Mouse (Mus musculus): Measurements from ENCODE around the gene Casc1. TPM values are rescaled to one million over a fixed set of nuclear protein-coding genes. Genes with fewer than 3 reads are reported as not detected.
"Not testable (repeated sequence)": the region's sequence is repeated elsewhere in the genome, so short reads cannot be mapped to it uniquely, and the experiment has no call there.

The Casc1 gene
- polyA plus RNA-seq, 1 experiment, result not detected

DNA sequence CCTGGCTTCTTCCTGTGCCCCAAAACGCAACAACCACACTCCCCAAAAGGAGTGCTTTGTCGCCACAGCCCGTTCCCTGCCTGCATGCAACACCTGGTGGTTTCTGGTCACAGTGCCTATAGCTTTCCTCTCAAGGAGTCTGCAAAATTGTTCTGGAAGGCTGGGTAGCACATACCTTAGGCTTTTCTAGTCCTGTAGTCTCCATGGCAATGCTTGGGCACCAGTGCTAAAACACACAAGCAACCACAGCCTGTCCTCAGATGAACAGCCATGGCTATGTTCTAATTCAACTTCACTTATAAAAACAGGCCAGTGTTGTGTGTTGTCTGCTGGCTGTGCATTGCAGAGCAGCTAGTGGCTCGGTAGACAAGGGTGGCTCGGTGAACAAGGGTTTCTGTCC is 74.0 kb downstream of the Casc1 start:
- Histone ChIP-seq H3K4me3 (ENCODE audit: insufficient read depth, low read depth, low read length) (no peak overlapping the region), H3K27ac (replicated peaks; ENCODE audit: low read depth, low read length) (no peak overlapping the region), H3K4me1 (ENCODE audit: control insufficient read depth, insufficient read depth, insufficient read length, low read length) (peaks cover 4% of the 10 kb centered on the region; the same call in 1 of the 2 replicates)

DNA sequence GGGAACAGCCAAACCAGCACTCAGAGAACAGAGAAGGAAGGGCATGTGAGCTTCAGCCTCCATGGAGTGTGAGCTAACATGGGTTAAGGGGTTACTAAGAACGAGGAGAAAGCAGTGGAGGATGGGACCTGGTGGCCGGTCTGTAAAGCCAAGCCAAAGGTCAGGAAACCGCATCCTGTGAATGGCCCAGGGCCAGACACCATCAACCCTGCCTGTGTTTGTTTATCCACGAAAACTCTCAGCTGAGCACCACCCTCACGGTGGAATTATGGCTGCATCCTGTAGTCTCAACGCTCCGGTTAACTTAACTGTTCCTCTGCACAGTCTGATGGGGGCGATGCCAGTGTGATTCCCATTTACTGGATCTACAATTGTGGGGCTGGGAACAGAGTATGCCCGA is 75.0 kb downstream of the Casc1 start:
- Histone ChIP-seq H3K4me3 (ENCODE audit: insufficient read depth, low read depth, low read length) (no peak overlapping the region), H3K4me1 (ENCODE audit: control insufficient read depth, insufficient read depth, insufficient read length, low read length) (peaks cover 4% of the 10 kb centered on the region; the same call in 1 of the 2 replicates), H3K27ac (replicated peaks; ENCODE audit: low read depth, low read length) (no peak overlapping the region)

- no peak overlapping the region for H3K27ac ChIP-seq (replicated peaks; ENCODE audit: low read depth, low read length)
- peaks cover 4% of the 10 kb centered on the region; the same call in 1 of the 2 replicates for H3K4me1 ChIP-seq (ENCODE audit: control insufficient read depth, insufficient read depth, insufficient read length, low read length)
- no peak overlapping the region for H3K4me3 ChIP-seq (ENCODE audit: insufficient read depth, low read depth, low read length)
Measured at GRCm38 (mm10) chr6:145135295-145135694, 75.5 kb downstream of the Casc1 start.

DNA sequence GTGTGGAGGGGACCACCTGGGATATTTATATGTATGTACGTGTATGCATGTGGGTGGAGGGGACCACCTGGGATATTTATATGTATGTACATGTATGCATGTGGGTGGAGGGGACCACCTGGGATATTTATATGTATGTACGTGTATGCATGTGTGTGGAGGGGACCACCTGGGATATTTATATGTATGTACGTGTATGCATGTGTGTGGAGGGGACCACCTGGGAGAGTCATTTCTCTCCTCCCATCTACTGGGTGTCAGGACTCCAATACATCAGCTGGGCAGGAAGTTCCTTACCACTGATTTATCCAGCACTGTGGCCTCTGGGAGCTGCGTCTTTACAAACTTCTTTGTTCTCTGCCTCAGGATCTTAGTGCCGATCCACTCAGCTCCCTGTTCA is 77.8 kb downstream of the Casc1 start:
- H3K4me1 ChIP-seq (ENCODE audit: control insufficient read depth, insufficient read depth, insufficient read length, low read length); H3K27ac ChIP-seq (replicated peaks; ENCODE audit: low read depth, low read length); H3K4me3 ChIP-seq (ENCODE audit: insufficient read depth, low read depth, low read length): not testable (repeated sequence)

DNA sequence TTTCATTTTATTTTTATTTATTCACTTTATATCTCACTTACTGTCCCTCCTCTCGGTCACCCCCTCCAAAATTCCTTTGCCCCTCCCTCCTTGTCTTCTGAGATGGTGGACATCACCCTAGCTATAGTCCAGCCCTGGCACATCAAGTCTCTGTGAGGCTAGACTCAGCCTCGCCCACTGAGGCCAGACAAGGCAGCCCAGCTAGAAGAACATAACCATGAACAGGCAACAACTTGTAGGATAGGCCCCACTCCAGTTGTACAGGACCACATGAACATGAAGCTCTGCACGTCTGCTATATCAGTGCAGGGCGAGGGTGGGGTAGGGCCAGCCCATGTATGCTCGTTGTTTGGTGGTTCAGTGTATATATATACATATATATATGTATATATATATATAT is 78.8 kb downstream of the Casc1 start:
- H3K4me1 ChIP-seq (ENCODE audit: control insufficient read depth, insufficient read depth, insufficient read length, low read length), result 0 out of 2 replicates have a peak, but pooled peaks cover 2% of the 10 kb centered on the region
- no peak overlapping the region for H3K4me3 ChIP-seq (ENCODE audit: insufficient read depth, low read depth, low read length)
- H3K27ac ChIP-seq (replicated peaks; ENCODE audit: low read depth, low read length), result no peak overlapping the region

GRCm38 (mm10) chr6:145129563-145129962 is 81.2 kb downstream of the Casc1 start:
- Histone ChIP-seq H3K4me1 (ENCODE audit: control insufficient read depth, insufficient read depth, insufficient read length, low read length) (no peaks in the 10 kb centered on the region), H3K4me3 (ENCODE audit: insufficient read depth, low read depth, low read length) (no peak overlapping the region), H3K27ac (replicated peaks; ENCODE audit: low read depth, low read length) (no peak overlapping the region)

DNA sequence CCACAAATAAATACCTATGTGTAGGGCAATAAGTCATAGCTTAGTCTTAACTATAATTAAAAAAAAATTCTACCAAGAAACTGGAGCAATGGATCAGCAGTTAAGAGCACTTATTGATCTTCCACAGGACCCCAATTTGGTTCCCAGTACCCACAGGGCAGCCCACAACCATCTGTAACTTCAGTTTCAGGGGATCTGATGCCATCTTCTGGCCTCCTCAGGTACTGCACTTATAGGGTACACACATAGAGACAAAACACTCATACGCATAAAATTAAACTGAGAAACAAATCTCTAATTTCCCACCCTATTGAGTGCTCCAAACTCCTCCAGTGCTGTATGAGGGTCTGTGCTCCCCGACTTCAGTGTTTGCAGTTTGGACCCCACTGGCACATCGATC is 83.2 kb downstream of the Casc1 start:
- Histone ChIP-seq H3K27ac (replicated peaks; ENCODE audit: low read depth, low read length) (no peak overlapping the region), H3K4me1 (ENCODE audit: control insufficient read depth, insufficient read depth, insufficient read length, low read length) (no peaks in the 10 kb centered on the region), H3K4me3 (ENCODE audit: insufficient read depth, low read depth, low read length) (no peak overlapping the region)

DNA sequence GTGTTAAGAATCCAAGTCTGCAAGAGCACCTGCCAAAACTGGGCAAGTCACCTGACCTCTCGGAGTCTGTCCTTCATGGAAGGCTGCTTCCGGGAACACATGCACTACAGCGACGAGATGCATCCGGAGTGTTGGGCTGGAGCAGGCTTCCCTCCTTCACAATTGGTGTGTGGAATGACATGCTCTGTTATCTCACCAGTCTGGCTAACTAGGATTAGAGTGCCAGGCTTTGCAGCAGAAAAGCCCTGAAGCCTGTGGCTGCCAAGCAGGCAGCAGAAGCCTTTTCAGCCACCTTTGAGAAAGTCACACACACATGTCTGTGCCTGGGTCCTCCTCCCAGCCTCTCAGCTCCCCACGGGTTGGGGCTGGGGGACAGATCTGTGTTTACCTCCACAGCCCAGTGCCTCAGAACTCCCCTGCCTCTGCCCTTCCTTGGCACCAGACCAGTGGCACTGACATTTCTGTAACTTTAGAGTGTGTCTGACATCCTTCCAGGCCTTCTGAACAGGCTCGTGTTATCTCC is 85.2 kb downstream of the Casc1 start:
- Histone ChIP-seq H3K4me1 (ENCODE audit: control insufficient read depth, insufficient read depth, insufficient read length, low read length) (no peaks in the 10 kb centered on the region), H3K4me3 (ENCODE audit: insufficient read depth, low read depth, low read length) (no peak overlapping the region), H3K27ac (replicated peaks; ENCODE audit: low read depth, low read length) (no peak overlapping the region)

Other genes with a start within 250 kb of the Casc1 start
- gene Bcat1, start 134.8 kb downstream of the Casc1 start, polyA plus RNA-seq (2012; ENCODE audit: insufficient read depth, insufficient read length, missing spikeins), result 0.48 and 0.96 TPM in 2 replicates
- 1.9 and 2.2 TPM in 2 replicates for gene Lrmp, start 95.4 kb downstream of the Casc1 start, polyA plus RNA-seq (2012; ENCODE audit: insufficient read depth, insufficient read length, missing spikeins)
- gene Etfrf1, start 129 bp upstream of the Casc1 start, polyA plus RNA-seq (2012; ENCODE audit: insufficient read depth, insufficient read length, missing spikeins), result 380 and 524 TPM in 2 replicates
- gene Kras, start 39.2 kb upstream of the Casc1 start, polyA plus RNA-seq (2012; ENCODE audit: insufficient read depth, insufficient read length, missing spikeins), result 17.6 and 20.4 TPM in 2 replicates